In genomic region chr19:54429062-54429461, GRCm38 (mm10) we compare ENCODE assay signal across 30 mouse cellular contexts.
DNase-seq lines count a peak whose midpoint lies in the region; ATAC-seq lines count a peak whose summit lies in the region.
"Had no signal": no experiment of that assay in that cellular context is flagged by ENCODE, and none has a peak within 500 bp of the region (broad histone marks: within the 10 kb centered on the region; RNA-seq: fewer than 3 reads in every experiment).

No protein-coding gene starts in this region.

- peak; percentile 10 for DNase-seq in hindbrain, embryonic 10.5 days (ENCODE audit: low spot score)
- peak; percentile 11 for DNase-seq in embryo, embryonic 11.5 days (ENCODE audit: low read depth, low spot score)
- DNase-seq in limb, embryonic 10.5 days (ENCODE audit: low spot score) = peak; percentile 36
- DNase-seq in kidney, adult 9 months = no peak
- no peak for DNase-seq in adrenal gland, postnatal 25 days
- no peak for DNase-seq in cerebellum, adult 9-11 months
- DNase-seq: adrenal gland, postnatal 36 days; cerebellum, adult 2 months; cerebellum, postnatal 36 days; gastrocnemius, postnatal 10 days; kidney, postnatal 25 days; liver, postnatal 0 days; lung, postnatal 4 days; right cerebral cortex, postnatal 4 days; thymus, adult 18-20 months; thymus, postnatal 36 days had no signal

- no peaks in the 10 kb centered on the region for H3K36me3 ChIP-seq in hindbrain, embryonic 10.5 days
- H3K36me3 ChIP-seq in hindbrain, embryonic 16.5 days (ENCODE audit: control insufficient read depth, insufficient read depth, low read length) = no peaks in the 10 kb centered on the region
- H3K36me3 ChIP-seq in limb, embryonic 10.5 days = no peaks in the 10 kb centered on the region
- H3K36me3 ChIP-seq: embryonic facial prominence, embryonic 13.5 days; limb, embryonic 13.5 days; liver, embryonic 12.5 days; midbrain, embryonic 13.5 days; neural tube, embryonic 13.5 days had no signal

- H3K4me1 ChIP-seq in hindbrain, embryonic 10.5 days (replicated peaks) = no peaks in the 10 kb centered on the region
- H3K4me1 ChIP-seq in hindbrain, embryonic 16.5 days (ENCODE audit: control insufficient read depth, insufficient read depth, low read depth, low read length) = no peaks in the 10 kb centered on the region
- peaks cover 4% of the 10 kb centered on the region; the same call in 1 of the 2 replicates for H3K4me1 ChIP-seq in limb, embryonic 10.5 days
- H3K4me1 ChIP-seq: limb, embryonic 13.5 days; liver, embryonic 12.5 days; megakaryocyte, embryonic 14.5 days; midbrain, embryonic 13.5 days; neural tube, embryonic 13.5 days had no signal

- no peaks in the 10 kb centered on the region for H3K27me3 ChIP-seq in hindbrain, embryonic 10.5 days (ENCODE audit: insufficient read depth, poor library complexity, severe bottlenecking)
- no peaks in the 10 kb centered on the region for H3K27me3 ChIP-seq in hindbrain, embryonic 16.5 days (replicated peaks; ENCODE audit: control insufficient read depth, insufficient read depth, low read length)
- H3K27me3 ChIP-seq in limb, embryonic 10.5 days (ENCODE audit: low read depth, poor library complexity, severe bottlenecking) = no peaks in the 10 kb centered on the region
- H3K27me3 ChIP-seq: embryonic facial prominence, embryonic 13.5 days; limb, embryonic 13.5 days; liver, embryonic 12.5 days; megakaryocyte, embryonic 14.5 days; midbrain, embryonic 13.5 days; neural tube, embryonic 13.5 days had no signal

- H3K9me3 ChIP-seq in hindbrain, embryonic 10.5 days = peaks cover 11% of the 10 kb centered on the region
- peaks cover 5% of the 10 kb centered on the region; the same call in 1 of the 2 replicates for H3K9me3 ChIP-seq in hindbrain, embryonic 16.5 days (ENCODE audit: control insufficient read depth, low read length)
- 0 out of 2 replicates have a peak, but pooled peaks cover 2% of the 10 kb centered on the region for H3K9me3 ChIP-seq in limb, embryonic 10.5 days (replicated peaks)

- no peak overlapping the region for H3K4me3 ChIP-seq in hindbrain, embryonic 10.5 days
- no peak overlapping the region for H3K4me3 ChIP-seq in hindbrain, embryonic 16.5 days (ENCODE audit: low read length)
- no peak overlapping the region for H3K4me3 ChIP-seq in limb, embryonic 10.5 days
- H3K4me3 ChIP-seq: embryonic facial prominence, embryonic 13.5 days; erythroblast, embryonic 14.5 days; limb, embryonic 13.5 days; liver, embryonic 12.5 days; megakaryocyte, embryonic 14.5 days; midbrain, embryonic 13.5 days; neural tube, embryonic 13.5 days had no signal

- no peak overlapping the region for H3K9ac ChIP-seq in hindbrain, embryonic 16.5 days (ENCODE audit: low read depth, low read length)
- H3K9ac ChIP-seq: embryonic facial prominence, embryonic 13.5 days; limb, embryonic 13.5 days; liver, embryonic 12.5 days; liver, postnatal 0 days; midbrain, embryonic 13.5 days; neural tube, embryonic 13.5 days had no signal

- H3K27ac ChIP-seq in hindbrain, embryonic 10.5 days = no peak overlapping the region
- H3K27ac ChIP-seq in hindbrain, embryonic 16.5 days (ENCODE audit: low read depth, low read length) = no peak overlapping the region
- no peak overlapping the region for H3K27ac ChIP-seq in limb, embryonic 10.5 days
- H3K27ac ChIP-seq: embryonic facial prominence, embryonic 13.5 days; hindbrain, postnatal 0 days; limb, embryonic 13.5 days; liver, embryonic 12.5 days; midbrain, embryonic 13.5 days; neural tube, embryonic 13.5 days; stomach, postnatal 0 days had no signal

- H3K4me2 ChIP-seq in hindbrain, embryonic 16.5 days (ENCODE audit: low read length) = no peak overlapping the region
- H3K4me2 ChIP-seq: embryonic facial prominence, embryonic 13.5 days; heart, embryonic 11.5 days; limb, embryonic 13.5 days; liver, embryonic 12.5 days; midbrain, embryonic 13.5 days; neural tube, embryonic 13.5 days had no signal

- no peak for ATAC-seq in hindbrain, embryonic 16.5 days
- ATAC-seq: CD4-positive, CD25-positive, alpha-beta regulatory T cell, adult 4 months; forebrain, embryonic 16.5 days; hindbrain, postnatal 0 days; intestine, postnatal 0 days; liver, embryonic 12.5 days; liver, postnatal 0 days; midbrain, embryonic 13.5 days had no signal

- WGBS in hindbrain, embryonic 10.5 days = 56% methylated on average over 2 of the region's 2 CpGs
- WGBS in hindbrain, embryonic 16.5 days = 53% methylated on average over 2 of the region's 2 CpGs
- 20% methylated on average over 2 of the region's 2 CpGs for WGBS in limb, embryonic 10.5 days

Comparison
In these comparisons a context has a peak if more than half of its experiments do, and no peak if none do; other contexts are left out.
1. DNase-seq: peak in hindbrain, embryonic 10.5 days (single experiment), embryo, embryonic 11.5 days (single experiment) and limb, embryonic 10.5 days (single experiment); none in kidney, adult 9 months (single experiment), adrenal gland, postnatal 25 days (single experiment) and cerebellum, adult 9-11 months (single experiment).